Mouse (Mus musculus) MEL (cell line): ENCODE measurements at regions not wholly inside any gene's neighbourhood (a gene's known extent, or its start where the extent isn't known, plus 50 kb on each side); places are given as distances from the start of the nearest gene placed in this dataset.

ENCODE experiments used
- DNase-seq: peaks from one replicate; pipeline ENCODE4 v3.0.0; 2011; ENCODE audit warnings: low read depth, low spot score
- H3K27ac ChIP-seq: 2 replicates; pipeline ENCODE4 v1.5.1; 2012; ENCODE audit warnings: low read depth, mild to moderate bottlenecking, control low read depth, low read length, moderate library complexity; ENCODE audit not compliant: control insufficient read depth
- H3K27me3 ChIP-seq, 2 experiments: fragments of 150-350 bp in 1 of 2; sonication (generic) in 1 of 2; 2 replicates each; pipeline ENCODE4 v1.6.1; 2012; ENCODE audit warnings: low read length in 2 of 2, mild to moderate bottlenecking in 2 of 2, improper control_type of control experiment in 1 of 2, moderate library complexity in 1 of 2; ENCODE audit not compliant: insufficient read depth in 2 of 2, control insufficient read depth in 1 of 2
- H3K36me3 ChIP-seq, 2 experiments: 2 replicates each; pipeline ENCODE4 v1.6.1; 2012 to 2014; ENCODE audit warnings: low read length in 2 of 2, improper control_type of control experiment in 1 of 2, inconsistent platforms in 1 of 2, mild to moderate bottlenecking in 1 of 2; ENCODE audit not compliant: insufficient read depth in 2 of 2, control insufficient read depth in 1 of 2
- H3K4me1 ChIP-seq, 2 experiments: fragments of 150-350 bp in 1 of 2; sonication (generic) in 1 of 2; 2 replicates each; pipeline ENCODE4 v1.6.1; 2012; ENCODE audit warnings: low read length in 2 of 2, improper control_type of control experiment in 1 of 2, mild to moderate bottlenecking in 1 of 2; ENCODE audit not compliant: insufficient read depth in 2 of 2, control insufficient read depth in 1 of 2
- H3K4me3 ChIP-seq, 2 experiments: fragments of 150-350 bp in 1 of 2; sonication (generic) in 1 of 2; 2 replicates each; pipeline ENCODE4 v1.5.1; 2012; ENCODE audit warnings: low read depth in 2 of 2, low read length in 2 of 2, mild to moderate bottlenecking in 2 of 2, moderate library complexity in 2 of 2, control low read depth in 1 of 2, improper control_type of control experiment in 1 of 2; ENCODE audit not compliant: control insufficient read depth in 1 of 2, insufficient read depth in 1 of 2
- H3K79me2 ChIP-seq: 2 replicates; pipeline ENCODE4 v1.6.1; 2012; ENCODE audit warnings: mild to moderate bottlenecking, low read length, moderate library complexity; ENCODE audit not compliant: control insufficient read depth, poor library complexity, insufficient read depth
- H3K9ac ChIP-seq: 2 replicates; pipeline ENCODE4 v1.6.1; 2012; ENCODE audit warnings: low read depth, mild to moderate bottlenecking, control low read depth, low read length, moderate library complexity; ENCODE audit not compliant: control insufficient read depth, poor library complexity, severe bottlenecking
- H3K9me3 ChIP-seq: fragments of 150-350 bp; sonication (generic); replicated peaks from 2 replicates; pipeline ENCODE4 v1.6.1; 2012; ENCODE audit warnings: mild to moderate bottlenecking, low read length, improper control_type of control experiment, moderate library complexity; ENCODE audit not compliant: insufficient read depth
- CTCF ChIP-seq, 3 experiments: IDR thresholded peaks in 2 of 3; conservative IDR thresholded peaks in 1 of 3; 2 replicates each; pipeline ENCODE4 v1.5.1; 2011 to 2012; ENCODE audit warnings: low read length in 3 of 3, low read depth in 2 of 3, mild to moderate bottlenecking in 2 of 3, improper control_type of control experiment in 1 of 3, inconsistent platforms in 1 of 3, mixed read lengths in 1 of 3, moderate library complexity in 1 of 3; ENCODE audit not compliant: control insufficient read depth in 1 of 3, insufficient read depth in 1 of 3, poor library complexity in 1 of 3, severe bottlenecking in 1 of 3
- ETS1 ChIP-seq: IDR thresholded peaks from 2 replicates; pipeline ENCODE4 v1.6.1; 2012; ENCODE audit warnings: low read depth, mild to moderate bottlenecking, inconsistent platforms, low read length, improper control_type of control experiment, moderate library complexity
- GATA1 ChIP-seq: IDR thresholded peaks from 2 replicates; pipeline ENCODE4 v1.6.1; 2011; ENCODE audit warnings: low read depth, low read length, improper control_type of control experiment
- JUND ChIP-seq: IDR thresholded peaks from 2 replicates; pipeline ENCODE4 v1.6.1; 2011; ENCODE audit warnings: low read depth, mild to moderate bottlenecking, improper control_type of control experiment, low read length
- MAX ChIP-seq: IDR thresholded peaks from 2 replicates; pipeline ENCODE4 v1.6.1; 2011; ENCODE audit warnings: low read length, improper control_type of control experiment
- MEF2A ChIP-seq: IDR thresholded peaks from 2 replicates; pipeline ENCODE4 v1.6.1; 2014; ENCODE audit warnings: low read depth, mild to moderate bottlenecking, inconsistent platforms, low read length, improper control_type of control experiment; ENCODE audit not compliant: poor library complexity, insufficient replicate concordance, severe bottlenecking; ENCODE audit errors: extremely low read depth
- MYB ChIP-seq: IDR thresholded peaks from 2 replicates; pipeline ENCODE4 v1.6.1; 2011; ENCODE audit warnings: mild to moderate bottlenecking, low read depth, low read length, improper control_type of control experiment
- MYC ChIP-seq: IDR thresholded peaks from 2 replicates; pipeline ENCODE4 v1.6.1; 2011; ENCODE audit warnings: low read depth, mild to moderate bottlenecking, low read length, improper control_type of control experiment, moderate library complexity
- NELFE ChIP-seq: IDR thresholded peaks from 2 replicates; pipeline ENCODE4 v1.6.1; 2011; ENCODE audit warnings: low read depth, low read length, improper control_type of control experiment
- POLR2AphosphoS5 ChIP-seq: IDR thresholded peaks from 2 replicates; pipeline ENCODE4 v1.6.1; 2012; ENCODE audit warnings: low read depth, borderline replicate concordance, mild to moderate bottlenecking, inconsistent platforms, low read length, moderate library complexity, mixed read lengths
- RAD21 ChIP-seq: IDR thresholded peaks from 2 replicates; pipeline ENCODE4 v1.6.1; 2011; ENCODE audit warnings: mild to moderate bottlenecking, low read depth, low read length, improper control_type of control experiment
- RCOR1 ChIP-seq: IDR thresholded peaks from 2 replicates; pipeline ENCODE4 v1.6.1; 2012; ENCODE audit warnings: low read depth, mild to moderate bottlenecking, inconsistent platforms, low read length, improper control_type of control experiment
- SMC3 ChIP-seq: IDR thresholded peaks from 2 replicates; pipeline ENCODE4 v1.6.1; 2011; ENCODE audit warnings: low read depth, low read length, improper control_type of control experiment
- TCF12 ChIP-seq: IDR thresholded peaks from 2 replicates; pipeline ENCODE4 v1.6.1; 2014; ENCODE audit warnings: low read depth, mild to moderate bottlenecking, inconsistent platforms, low read length, improper control_type of control experiment, moderate library complexity
- ZC3H11A ChIP-seq: IDR thresholded peaks from 2 replicates; pipeline ENCODE4 v1.6.1; 2012; ENCODE audit warnings: low read depth, mild to moderate bottlenecking, inconsistent platforms, low read length, improper control_type of control experiment
- ZMIZ1 ChIP-seq: IDR thresholded peaks from 2 replicates; pipeline ENCODE4 v1.6.1; 2012; ENCODE audit warnings: low read depth, mild to moderate bottlenecking, inconsistent platforms, low read length, improper control_type of control experiment, moderate library complexity
- ZNF384 ChIP-seq: IDR thresholded peaks from 2 replicates; pipeline ENCODE4 v1.6.1; 2012; ENCODE audit warnings: low read depth, mild to moderate bottlenecking, inconsistent platforms, low read length, improper control_type of control experiment

DNA sequence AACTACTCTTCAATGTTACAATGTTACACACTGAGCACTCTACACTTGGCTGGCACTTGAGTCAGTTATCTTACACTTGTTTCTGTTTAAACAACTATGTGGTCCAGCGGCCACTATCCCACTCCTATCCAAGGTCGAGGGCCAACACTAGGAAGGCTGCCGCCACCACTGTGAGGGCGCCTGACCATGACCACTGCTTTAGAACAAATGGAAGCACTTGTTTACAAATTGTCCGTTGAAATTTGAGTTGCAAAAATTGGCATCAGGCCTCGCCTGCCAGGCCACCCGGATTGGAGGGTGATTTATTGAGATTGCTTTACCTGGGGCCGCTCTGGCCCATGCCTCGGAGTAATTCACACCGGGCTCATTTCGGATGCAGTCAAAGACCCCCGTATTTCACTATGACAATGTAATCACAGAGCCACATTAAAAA is 83.5 kb upstream of the A530016L24Rik start:
- Histone ChIP-seq H3K36me3 (no peaks in the 10 kb centered on the region), H3K4me1 (no peaks in the 10 kb centered on the region), H3K4me3 (no peak overlapping the region), H3K27me3 (no peaks in the 10 kb centered on the region; a peak in 1 of 4 replicates), H3K79me2 (no peaks in the 10 kb centered on the region), H3K27ac (no peak overlapping the region), H3K9ac (no peak overlapping the region), H3K9me3 (no peaks in the 10 kb centered on the region; the same call in 1 of the 2 replicates)
- no peak for TF ChIP-seq ETS1
- TF ChIP-seq TCF12 = no peak
- no peak for TF ChIP-seq SMC3
- no peak for TF ChIP-seq ZMIZ1
- TF ChIP-seq ZNF384 = no peak
- TF ChIP-seq JUND = no peak
- TF ChIP-seq NELFE = no peak
- no peak for TF ChIP-seq RAD21
- no peak for TF ChIP-seq MYB
- no peak for TF ChIP-seq MYC
- TF ChIP-seq RCOR1 = no peak
- TF ChIP-seq MEF2A = no peak
- TF ChIP-seq POLR2AphosphoS5 = no peak
- TF ChIP-seq GATA1 = no peak
- TF ChIP-seq MAX = no peak
- DNase-seq = no peak

- no peak for TF ChIP-seq RCOR1
- TF ChIP-seq JUND = no peak
- TF ChIP-seq SMC3 = peak; percentile 67
- TF ChIP-seq CTCF (IDR thresholded peaks at IDR 0.05 in 2 of 3, conservative IDR thresholded peaks at IDR 0.05 in 1 of 3; ENCODE audit: control insufficient read depth in 1 of 3, insufficient read depth in 1 of 3, low read depth in 2 of 3, low read length in 3 of 3, poor library complexity in 1 of 3, severe bottlenecking in 1 of 3) = peak; percentile 58 to 94 (median 79)
- peak; percentile 35 for TF ChIP-seq RAD21
- TF ChIP-seq ZC3H11A = peak; percentile 41
- Histone ChIP-seq H3K4me3 (no peak overlapping the region), H3K79me2 (no peaks in the 10 kb centered on the region), H3K27ac (no peak overlapping the region), H3K9ac (no peak overlapping the region), H3K36me3 (no peaks in the 10 kb centered on the region), H3K4me1 (no peaks in the 10 kb centered on the region), H3K27me3 (no peaks in the 10 kb centered on the region), H3K9me3 (no peaks in the 10 kb centered on the region)
- DNase-seq = peak; percentile 41
Measured at GRCm38 (mm10) chr12:112411612-112412350, 77.5 kb upstream of the A530016L24Rik start.
